Mouse (Mus musculus): ENCODE results near the gene Mical3. TPM values are rescaled to one million over a fixed set of nuclear protein-coding genes. Genes with fewer than 3 reads are reported as not detected.

The Mical3 gene
- polyA plus RNA-seq, 1 experiment from 2014 or later, result 9.8 TPM

DNA sequence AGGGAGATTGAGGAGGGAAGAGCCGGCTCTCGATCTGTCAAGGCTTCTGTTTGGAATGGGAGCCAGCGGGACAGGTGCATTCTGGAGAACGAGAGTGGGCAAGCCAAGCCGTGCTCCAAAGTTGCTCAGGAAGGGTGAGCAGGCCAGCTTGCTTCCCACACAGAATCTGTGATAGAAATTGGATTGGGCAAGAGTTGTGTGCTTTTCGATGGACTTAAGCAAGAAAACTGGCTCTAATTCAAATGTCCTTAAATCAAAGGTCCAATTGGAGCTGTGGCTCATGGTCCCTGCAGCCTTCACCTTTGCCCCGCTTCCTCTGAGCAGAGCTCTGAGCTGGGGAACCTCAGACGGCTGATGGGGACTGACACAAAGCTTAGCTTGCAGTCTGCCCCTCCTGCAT lies 12.6 kb upstream of the Mical3 start:
- Histone ChIP-seq H3K36me3 (no peaks in the 10 kb centered on the region), H3K4me3 (no peak overlapping the region), H3K4me1 (peaks cover 20% of the 10 kb centered on the region), H3K9me3 (replicated peaks) (no peaks in the 10 kb centered on the region), H3K27ac (no peak overlapping the region), H3K27me3 (ENCODE audit: low read depth, poor library complexity, severe bottlenecking) (no peaks in the 10 kb centered on the region)
- 93% methylated on average over 8 of the region's 8 CpGs for WGBS
- no peak for DNase-seq (ENCODE audit: low spot score)

DNA sequence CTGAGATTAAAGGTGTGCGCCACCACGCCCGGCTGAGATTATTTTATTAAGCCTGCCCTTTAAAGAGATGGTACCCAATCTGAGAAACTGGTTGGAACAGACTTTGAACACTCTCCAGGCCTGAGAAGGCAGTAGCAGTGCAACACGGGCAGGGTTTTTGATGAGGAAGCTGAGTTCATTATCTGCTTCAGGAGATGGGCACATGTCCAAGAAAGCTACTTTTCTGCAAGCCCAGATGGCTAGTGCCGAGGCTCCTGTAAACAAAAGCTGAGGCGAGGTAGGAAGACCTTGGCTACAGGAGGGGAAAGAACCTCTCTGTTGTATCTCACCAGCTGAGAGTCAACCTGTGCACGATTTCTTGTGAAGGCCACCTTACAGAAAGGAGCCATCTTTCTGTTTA lies 11.5 kb upstream of the Mical3 start:
- peaks cover 20% of the 10 kb centered on the region for H3K4me1 ChIP-seq
- H3K36me3 ChIP-seq, result no peaks in the 10 kb centered on the region
- no peaks in the 10 kb centered on the region for H3K27me3 ChIP-seq (ENCODE audit: low read depth, poor library complexity, severe bottlenecking)
- no peaks in the 10 kb centered on the region for H3K9me3 ChIP-seq (replicated peaks)
- no peak overlapping the region for H3K4me3 ChIP-seq
- H3K27ac ChIP-seq, result no peak overlapping the region
- 89% methylated on average over 7 of the region's 7 CpGs for WGBS
- DNase-seq (ENCODE audit: low spot score), result no peak

- no peak for DNase-seq (ENCODE audit: low spot score)
- Histone ChIP-seq H3K4me3 (no peak overlapping the region), H3K4me1 (peaks cover 3% of the 10 kb centered on the region; the same call in 1 of the 2 replicates), H3K36me3 (no peaks in the 10 kb centered on the region), H3K27ac (no peak overlapping the region), H3K27me3 (ENCODE audit: low read depth, poor library complexity, severe bottlenecking) (peaks cover 5% of the 10 kb centered on the region; the same call in 1 of the 2 replicates), H3K9me3 (replicated peaks) (no peaks in the 10 kb centered on the region)
- WGBS, result 91% methylated on average over 1 of the region's 1 CpGs
Observed at GRCm38 (mm10) chr6:121139271-121139670, 8.5 kb upstream of the Mical3 start.

- 80% methylated on average over 12 of the region's 12 CpGs for WGBS
- H3K4me3 ChIP-seq, result no peak overlapping the region
- H3K4me1 ChIP-seq, result no peaks in the 10 kb centered on the region
Observed at GRCm38 (mm10) chr6:121138338-121139040, 7.7 kb upstream of the Mical3 start.

GRCm38 (mm10) chr6:121137222-121137621 lies 6.4 kb upstream of the Mical3 start:
- Histone ChIP-seq H3K9me3 (replicated peaks) (no peaks in the 10 kb centered on the region), H3K36me3 (no peaks in the 10 kb centered on the region), H3K4me3 (no peak overlapping the region), H3K27ac (no peak overlapping the region), H3K27me3 (ENCODE audit: low read depth, poor library complexity, severe bottlenecking) (peaks cover 14% of the 10 kb centered on the region), H3K4me1 (no peaks in the 10 kb centered on the region)
- DNase-seq (ENCODE audit: low spot score), result no peak
- 58% methylated on average over 6 of the region's 6 CpGs for WGBS

More at GRCm38 (mm10) chr6:121138338-121139040, 7.7 kb upstream of the Mical3 start:
- no peak for DNase-seq (ENCODE audit: low spot score)
- Histone ChIP-seq H3K27me3 (ENCODE audit: low read depth, poor library complexity, severe bottlenecking) (peaks cover 5% of the 10 kb centered on the region; the same call in 1 of the 2 replicates), H3K9me3 (replicated peaks) (no peaks in the 10 kb centered on the region), H3K27ac (no peak overlapping the region), H3K36me3 (no peaks in the 10 kb centered on the region)

DNA sequence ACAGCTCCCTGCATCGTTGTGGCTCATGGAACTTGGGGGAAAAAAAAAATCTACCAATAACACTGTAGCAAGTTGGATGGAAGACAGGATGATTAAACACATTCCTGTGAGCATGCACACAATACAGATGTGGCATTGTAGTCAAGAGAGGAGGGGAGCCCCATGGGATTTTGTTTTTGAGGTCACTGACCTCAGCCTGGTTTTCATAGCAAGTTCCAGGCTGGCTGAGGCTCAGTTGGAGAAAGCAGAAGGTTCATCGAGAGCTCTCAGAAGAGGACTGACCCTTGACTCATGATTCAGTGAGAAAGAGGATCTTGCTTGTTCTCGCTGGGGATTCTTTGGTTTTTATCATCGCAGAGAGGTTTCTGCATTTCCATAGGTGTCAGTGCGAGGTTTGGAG lies 4.1 kb upstream of the Mical3 start:
- Histone ChIP-seq H3K36me3 (no peaks in the 10 kb centered on the region), H3K4me1 (peaks cover 15% of the 10 kb centered on the region), H3K27ac (no peak overlapping the region), H3K9me3 (replicated peaks) (no peaks in the 10 kb centered on the region), H3K27me3 (ENCODE audit: low read depth, poor library complexity, severe bottlenecking) (peaks cover 37% of the 10 kb centered on the region), H3K4me3 (no peak overlapping the region)
- DNase-seq (ENCODE audit: low spot score), result no peak
- 68% methylated on average over 5 of the region's 5 CpGs for WGBS

GRCm38 (mm10) chr6:121134249-121134648 lies 3.5 kb upstream of the Mical3 start:
- 53% methylated on average over 3 of the region's 3 CpGs for WGBS
- Histone ChIP-seq H3K9me3 (replicated peaks) (no peaks in the 10 kb centered on the region), H3K27me3 (ENCODE audit: low read depth, poor library complexity, severe bottlenecking) (peaks cover 42% of the 10 kb centered on the region), H3K4me3 (no peak overlapping the region), H3K36me3 (no peaks in the 10 kb centered on the region), H3K4me1 (peaks cover 21% of the 10 kb centered on the region), H3K27ac (no peak overlapping the region)
- no peak for DNase-seq (ENCODE audit: low spot score)

GRCm38 (mm10) chr6:121130039-121130705 lies 627 bp downstream of the Mical3 start:
- H3K27ac ChIP-seq, result peak overlapping the region; percentile 80
- H3K4me3 ChIP-seq, result peak overlapping the region; percentile 53
- peaks cover 55% of the 10 kb centered on the region for H3K27me3 ChIP-seq (ENCODE audit: low read depth, poor library complexity, severe bottlenecking)
- no peaks in the 10 kb centered on the region for H3K9me3 ChIP-seq (replicated peaks)
- peak; percentile 93 for DNase-seq (ENCODE audit: low spot score)
- under 1% methylated on average over 32 of the region's 32 CpGs for WGBS
- peaks cover 21% of the 10 kb centered on the region for H3K4me1 ChIP-seq
- H3K36me3 ChIP-seq, result no peaks in the 10 kb centered on the region

DNA sequence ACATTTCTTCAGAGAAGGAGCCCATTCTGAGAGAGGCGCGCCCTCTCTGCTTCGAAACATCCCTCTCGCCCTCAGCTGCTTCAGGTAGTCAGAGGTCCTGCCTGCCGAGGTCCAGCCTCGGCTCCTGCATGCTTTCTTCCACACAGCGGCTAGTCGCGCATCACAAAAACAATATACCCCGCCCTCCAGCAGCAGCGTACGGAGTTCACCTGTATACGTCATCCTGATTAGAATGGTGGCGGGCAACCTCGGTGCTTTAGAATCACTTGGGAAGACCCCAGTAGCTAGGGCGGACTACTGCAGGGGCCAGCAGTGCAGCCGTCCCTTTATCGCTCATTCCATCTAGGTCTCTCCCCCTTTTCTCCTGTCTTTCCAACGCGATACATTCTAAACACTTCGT lies 1.3 kb downstream of the Mical3 start:
- peak overlapping the region; percentile 53 for H3K4me3 ChIP-seq
- peak; percentile 58 for DNase-seq (ENCODE audit: low spot score)

GRCm38 (mm10) chr6:121128736-121129135 lies 2.1 kb downstream of the Mical3 start:
- Histone ChIP-seq H3K36me3 (no peaks in the 10 kb centered on the region), H3K9me3 (replicated peaks) (no peaks in the 10 kb centered on the region), H3K4me1 (peaks cover 21% of the 10 kb centered on the region), H3K27ac (no peak overlapping the region), H3K27me3 (ENCODE audit: low read depth, poor library complexity, severe bottlenecking) (peaks cover 51% of the 10 kb centered on the region), H3K4me3 (no peak overlapping the region)
- 91% methylated on average over 5 of the region's 5 CpGs for WGBS
- no peak for DNase-seq (ENCODE audit: low spot score)

More for the DNA sequence above, 1.3 kb downstream of the Mical3 start:
- H3K4me1 ChIP-seq, result peaks cover 21% of the 10 kb centered on the region
- H3K36me3 ChIP-seq, result no peaks in the 10 kb centered on the region
- WGBS, result 8% methylated on average over 21 of the region's 21 CpGs
- peak overlapping the region; percentile 80 for H3K27ac ChIP-seq
- peaks cover 51% of the 10 kb centered on the region for H3K27me3 ChIP-seq (ENCODE audit: low read depth, poor library complexity, severe bottlenecking)
- H3K9me3 ChIP-seq (replicated peaks), result no peaks in the 10 kb centered on the region

- peaks cover 46% of the 10 kb centered on the region for H3K27me3 ChIP-seq (ENCODE audit: low read depth, poor library complexity, severe bottlenecking)
- WGBS, result 76% methylated on average over 3 of the region's 3 CpGs
- no peaks in the 10 kb centered on the region for H3K9me3 ChIP-seq (replicated peaks)
- no peaks in the 10 kb centered on the region for H3K36me3 ChIP-seq
- peaks cover 21% of the 10 kb centered on the region for H3K4me1 ChIP-seq
- DNase-seq (ENCODE audit: low spot score), result no peak
- no peak overlapping the region for H3K4me3 ChIP-seq
- H3K27ac ChIP-seq, result no peak overlapping the region
Observed at GRCm38 (mm10) chr6:121127726-121128125, 3.1 kb downstream of the Mical3 start.

- no peak for DNase-seq (ENCODE audit: low spot score)
- Histone ChIP-seq H3K27me3 (ENCODE audit: low read depth, poor library complexity, severe bottlenecking) (peaks cover 31% of the 10 kb centered on the region), H3K36me3 (no peaks in the 10 kb centered on the region), H3K9me3 (replicated peaks) (no peaks in the 10 kb centered on the region), H3K4me1 (peaks cover 20% of the 10 kb centered on the region), H3K27ac (no peak overlapping the region), H3K4me3 (no peak overlapping the region)
- 83% methylated on average over 5 of the region's 5 CpGs for WGBS
Observed at GRCm38 (mm10) chr6:121126202-121126601, 4.6 kb downstream of the Mical3 start.

- H3K36me3 ChIP-seq, result no peaks in the 10 kb centered on the region
Observed at GRCm38 (mm10) chr6:121122739-121123241, 8.0 kb downstream of the Mical3 start.

More at GRCm38 (mm10) chr6:121122739-121123241, 8.0 kb downstream of the Mical3 start:
- DNase-seq (ENCODE audit: low spot score), result no peak
- Histone ChIP-seq H3K27me3 (ENCODE audit: low read depth, poor library complexity, severe bottlenecking) (no peaks in the 10 kb centered on the region), H3K9me3 (replicated peaks) (no peaks in the 10 kb centered on the region), H3K27ac (no peak overlapping the region), H3K4me3 (no peak overlapping the region), H3K4me1 (no peaks in the 10 kb centered on the region)
- 88% methylated on average over 5 of the region's 5 CpGs for WGBS

Data from limb, embryonic 10.5 days (tissue).